Mouse (Mus musculus): ENCODE data around the gene Fabp1.

Fabp1 gene

GRCm38 (mm10) chr6:71208691-71209090 lies 9.1 kb downstream of the Fabp1 start:
- in situ Hi-C loops (cut with MboI, MseI): no loop called here

GRCm38 (mm10) chr6:71211917-71212316 lies 12.3 kb downstream of the Fabp1 start:
- in situ Hi-C loops (cut with MboI, MseI): no loop called here

GRCm38 (mm10) chr6:71212471-71212870 lies 12.8 kb downstream of the Fabp1 start:
- in situ Hi-C loops (cut with MboI, MseI): no loop called here

- in situ Hi-C loops (cut with MboI, MseI): no loop called here
Observed at GRCm38 (mm10) chr6:71221501-71221900, 21.9 kb downstream of the Fabp1 start.

- in situ Hi-C loops (cut with MboI, MseI): no loop called here
Observed at GRCm38 (mm10) chr6:71224184-71224943, 24.7 kb downstream of the Fabp1 start.

- in situ Hi-C loops (cut with MboI, MseI): no loop called here
Observed at GRCm38 (mm10) chr6:71226544-71226943, 26.9 kb downstream of the Fabp1 start.

- in situ Hi-C loops (cut with MboI, MseI): no loop called here
Observed at GRCm38 (mm10) chr6:71227157-71227770, 27.6 kb downstream of the Fabp1 start.

- in situ Hi-C loops (cut with MboI, MseI): no loop called here
Observed at GRCm38 (mm10) chr6:71235121-71235520, 35.5 kb downstream of the Fabp1 start.

- in situ Hi-C loops (cut with MboI, MseI): no loop called here
Observed at GRCm38 (mm10) chr6:71235944-71236343, 36.3 kb downstream of the Fabp1 start.

- in situ Hi-C loops (cut with MboI, MseI): no loop called here
Observed at GRCm38 (mm10) chr6:71236506-71236905, 36.9 kb downstream of the Fabp1 start.

GRCm38 (mm10) chr6:71237031-71237431 lies 37.4 kb downstream of the Fabp1 start:
- in situ Hi-C loops (cut with MboI, MseI): no loop called here

- in situ Hi-C loops (cut with MboI, MseI): no loop called here
Observed at GRCm38 (mm10) chr6:71239069-71239750, 39.6 kb downstream of the Fabp1 start.

- in situ Hi-C loops (cut with MboI, MseI): no loop called here
Observed at GRCm38 (mm10) chr6:71240831-71241230, 41.2 kb downstream of the Fabp1 start.

- in situ Hi-C loops (cut with MboI, MseI): no loop called here
Observed at GRCm38 (mm10) chr6:71242811-71243210, 43.2 kb downstream of the Fabp1 start.

- in situ Hi-C loops (cut with MboI, MseI): no loop called here
Observed at GRCm38 (mm10) chr6:71243258-71243657, 43.6 kb downstream of the Fabp1 start.

- in situ Hi-C loops (cut with MboI, MseI): no loop called here
Observed at GRCm38 (mm10) chr6:71248420-71248819, 48.8 kb downstream of the Fabp1 start.

- in situ Hi-C loops (cut with MboI, MseI): no loop called here
Observed at GRCm38 (mm10) chr6:71249615-71250014, 50.0 kb downstream of the Fabp1 start.

- in situ Hi-C loops (cut with MboI, MseI): no loop called here
Observed at GRCm38 (mm10) chr6:71250951-71251350, 51.3 kb downstream of the Fabp1 start.

GRCm38 (mm10) chr6:71254456-71254855 lies 54.8 kb downstream of the Fabp1 start:
- in situ Hi-C loops (cut with MboI, MseI): no loop called here
